Mouse (Mus musculus): ENCODE results near the gene Dmrtc2.
A peak's percentile ranks its signal among the peaks of the same experiment; 100 is the strongest.

Dmrtc2 gene

DNA sequence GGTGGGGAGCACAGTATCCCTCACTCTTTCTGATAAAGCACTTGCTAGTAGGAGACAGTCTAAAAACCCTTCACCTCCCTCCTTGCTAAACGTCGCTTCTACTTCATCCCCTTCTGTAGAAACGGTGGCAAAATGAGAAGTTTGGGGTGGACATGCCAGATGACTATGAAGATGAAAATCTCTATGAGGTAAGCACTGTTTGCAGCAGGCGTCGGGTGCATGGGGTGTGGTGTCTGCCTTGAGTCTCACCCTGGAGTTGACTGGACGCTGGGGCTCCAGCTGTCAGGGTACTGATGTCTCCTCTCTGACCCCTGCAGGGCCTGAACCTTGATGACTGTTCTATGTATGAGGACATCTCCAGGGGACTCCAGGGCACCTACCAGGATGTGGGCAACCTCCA, 31.3 kb downstream of the Dmrtc2 start:
- peak; percentile 33 for DNase-seq (ENCODE audit: low read depth, low spot score)

DNA sequence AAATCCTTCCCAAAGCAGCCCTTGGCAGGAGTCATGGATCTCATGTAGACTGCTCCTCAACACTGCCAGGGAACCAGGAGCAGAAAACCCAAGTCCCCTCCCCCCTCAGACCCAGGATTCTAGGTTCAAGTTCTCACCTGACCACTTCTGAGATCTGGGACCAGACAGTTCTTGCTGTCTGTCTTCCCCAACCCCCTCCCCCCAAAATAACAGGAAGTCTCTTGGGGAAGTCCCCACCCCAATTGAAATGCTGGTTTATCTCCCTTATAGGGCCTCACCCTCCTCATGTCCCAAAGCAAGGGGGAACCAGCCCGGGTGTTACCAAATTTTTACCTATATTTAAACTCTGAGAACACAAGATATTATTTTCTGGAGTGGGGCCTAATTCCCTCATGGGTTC, 32.0 kb downstream of the Dmrtc2 start:
- peak; percentile 77 for DNase-seq (ENCODE audit: low read depth, low spot score)

DNA sequence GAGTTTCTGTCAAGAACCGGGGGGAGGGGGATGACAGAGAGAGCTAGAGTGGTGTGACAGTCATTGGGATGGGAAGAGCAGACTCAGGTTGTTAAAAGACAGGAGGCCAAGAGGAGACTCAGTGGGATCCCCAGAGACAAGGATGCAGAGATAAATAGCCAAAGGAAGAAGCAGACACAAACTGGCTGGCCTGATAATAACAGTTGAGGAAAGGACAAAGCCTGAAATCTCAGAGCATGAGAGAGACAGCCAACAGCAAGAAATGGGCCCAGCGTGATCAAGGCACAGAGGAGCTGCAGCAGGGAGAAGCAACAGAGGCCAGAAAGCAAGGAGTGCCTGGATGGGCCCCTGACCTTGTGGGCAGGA, 32.4 kb downstream of the Dmrtc2 start:
- no peak for DNase-seq (ENCODE audit: low read depth, low spot score)

DNA sequence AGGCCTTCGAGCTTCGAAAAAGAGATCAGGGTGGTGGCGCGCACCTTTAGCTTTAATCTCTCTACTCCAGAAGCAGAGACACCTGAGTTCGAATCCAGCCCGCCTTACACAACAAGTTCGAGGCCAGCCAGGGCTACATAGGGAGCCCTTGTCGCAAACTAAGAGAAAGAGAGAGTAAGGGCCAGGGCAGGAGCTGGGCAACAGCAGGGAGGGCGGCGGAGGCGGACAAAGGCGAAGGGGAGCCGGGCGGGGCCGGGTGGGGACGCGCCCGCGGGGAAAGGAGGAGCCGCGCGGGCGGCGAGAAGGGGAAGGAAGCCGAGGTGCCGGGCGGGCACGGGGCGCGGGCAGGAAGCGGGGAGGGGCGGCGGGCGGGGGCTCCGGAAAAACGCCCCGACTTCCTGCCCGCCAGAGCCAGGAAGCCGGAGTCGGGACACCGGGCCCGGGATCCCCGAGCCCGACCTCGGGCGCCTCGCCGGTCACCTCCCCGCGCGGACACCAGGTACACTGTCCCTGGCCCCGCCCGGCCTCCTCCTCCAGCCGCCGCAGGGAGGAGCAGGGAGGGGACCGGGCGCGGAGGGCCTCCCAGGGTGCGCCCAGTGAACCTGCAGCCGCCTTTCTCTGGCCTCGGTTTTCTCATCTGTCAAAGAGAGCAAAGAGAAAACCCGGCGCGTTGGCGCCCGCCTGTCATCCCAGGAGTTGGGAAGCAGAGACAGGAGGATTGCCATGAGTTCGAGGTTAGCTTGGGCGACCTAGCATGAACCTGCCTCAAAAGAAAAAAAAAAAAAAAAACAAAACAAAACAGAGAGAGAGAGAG, 33.0 kb downstream of the Dmrtc2 start, which contains the start of gene Arhgef1:
Arhgef1 (plus strand) TSS at position 283 of the 814 bp plus-strand sequence.
- peak; percentile 84 for DNase-seq (ENCODE audit: low read depth, low spot score)

DNA sequence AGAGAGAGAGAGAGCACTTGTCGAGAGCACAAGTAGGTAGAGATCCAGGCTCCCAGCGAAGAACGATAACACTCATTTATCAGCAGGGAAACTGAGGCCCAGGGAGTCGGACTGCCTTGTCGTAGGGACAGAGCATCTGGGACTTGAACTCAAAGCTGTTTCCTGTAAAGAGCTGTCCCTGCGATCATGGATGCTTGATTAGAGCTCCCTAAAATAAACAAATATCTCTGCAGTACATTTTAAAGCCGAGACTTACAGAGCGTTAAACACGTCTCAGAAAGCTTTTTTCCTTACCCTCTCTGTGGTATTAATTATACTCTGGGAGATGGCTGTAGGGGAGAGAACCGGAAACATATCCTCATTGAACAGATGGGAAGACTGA, 33.6 kb downstream of the Dmrtc2 start:
- DNase-seq (ENCODE audit: low read depth, low spot score) = no peak

DNA sequence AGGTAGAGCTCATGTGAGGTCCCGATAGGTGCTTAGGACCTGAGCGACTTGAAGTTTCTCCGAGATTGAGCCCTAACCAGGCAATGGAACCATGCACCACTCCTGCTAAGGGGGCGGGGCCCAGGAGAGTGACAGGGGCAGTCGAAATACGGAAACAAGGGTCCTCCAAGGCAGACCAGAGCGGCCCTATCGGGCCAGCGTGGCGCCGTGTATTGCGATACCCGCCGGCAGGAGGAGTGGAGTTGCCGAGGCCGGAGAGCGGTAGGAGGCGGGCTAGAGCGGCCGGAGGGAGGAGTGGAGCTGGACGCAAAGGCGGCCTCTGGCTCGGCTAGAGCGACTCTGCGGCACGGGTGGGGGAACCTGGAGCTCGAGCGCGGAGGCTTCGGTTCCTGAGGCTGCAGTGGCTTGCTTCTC, 34.2 kb downstream of the Dmrtc2 start:
- DNase-seq (ENCODE audit: low read depth, low spot score) = peak; percentile 99

DNA sequence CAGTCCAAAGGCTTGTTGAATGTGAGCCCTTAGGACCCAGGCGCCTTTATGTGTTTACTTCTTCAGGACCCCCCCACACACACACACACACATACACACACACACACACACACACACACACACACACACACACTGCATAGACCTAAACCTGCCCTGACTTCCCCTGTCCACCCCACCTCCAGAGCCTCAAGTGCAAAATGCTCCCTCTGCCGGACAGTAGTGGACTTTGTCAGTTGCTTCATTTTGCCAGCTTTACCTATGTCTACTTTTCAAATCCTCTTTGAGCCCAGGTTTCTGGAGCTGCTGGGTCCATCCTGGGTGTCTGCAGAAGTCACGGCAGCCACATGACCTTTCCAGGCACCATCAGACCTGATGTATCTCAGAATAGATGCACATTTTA, 35.1 kb downstream of the Dmrtc2 start:
- DNase-seq (ENCODE audit: low read depth, low spot score) = peak; percentile 86

DNA sequence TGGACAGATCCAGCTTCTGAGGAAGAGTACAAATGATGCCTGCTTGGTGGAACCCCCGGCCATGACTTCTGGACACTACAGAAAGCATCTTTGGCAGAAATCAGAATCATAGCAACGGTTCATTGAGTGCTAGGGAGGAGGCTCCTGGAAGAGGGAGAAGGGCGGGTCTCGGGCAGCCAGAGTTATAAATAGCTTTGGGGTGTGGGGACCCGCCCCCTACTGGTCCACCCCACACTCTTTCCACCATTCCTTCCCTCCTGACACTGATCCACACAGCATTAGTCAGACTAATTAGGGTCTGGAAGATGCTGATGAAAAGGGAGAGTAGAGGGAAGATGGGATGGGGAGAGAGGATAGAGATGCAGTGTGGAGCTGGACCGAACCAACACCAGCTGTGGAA, 36.7 kb downstream of the Dmrtc2 start:
- DNase-seq (ENCODE audit: low read depth, low spot score) = no peak

DNA sequence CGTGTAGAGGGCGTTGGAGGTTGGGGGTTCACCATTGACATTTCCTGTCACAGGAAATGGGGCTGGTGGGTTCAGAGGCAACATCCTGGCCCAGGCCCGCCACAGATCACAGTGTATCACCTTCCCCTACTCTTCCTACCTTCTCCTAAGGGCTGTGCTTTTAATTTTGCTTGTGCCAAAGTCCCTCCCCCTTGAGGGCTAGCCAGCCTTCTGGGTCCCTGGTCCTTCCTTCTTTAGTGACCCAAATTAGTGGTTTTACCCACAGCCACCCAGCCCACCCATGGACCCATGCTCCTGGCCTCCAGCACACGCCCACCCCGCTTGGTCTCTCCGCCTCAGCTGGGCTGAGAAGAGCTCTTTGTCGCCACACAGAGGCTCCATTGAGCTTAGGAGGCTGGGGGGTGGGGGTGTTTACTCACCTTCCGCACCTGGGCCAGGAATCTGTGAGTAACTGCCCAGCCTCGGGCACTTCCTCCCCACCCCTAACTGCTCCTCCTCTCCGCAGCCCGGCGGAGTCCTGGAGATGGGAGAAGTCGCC, 37.4 kb downstream of the Dmrtc2 start:
- DNase-seq (ENCODE audit: low read depth, low spot score) = no peak

DNA sequence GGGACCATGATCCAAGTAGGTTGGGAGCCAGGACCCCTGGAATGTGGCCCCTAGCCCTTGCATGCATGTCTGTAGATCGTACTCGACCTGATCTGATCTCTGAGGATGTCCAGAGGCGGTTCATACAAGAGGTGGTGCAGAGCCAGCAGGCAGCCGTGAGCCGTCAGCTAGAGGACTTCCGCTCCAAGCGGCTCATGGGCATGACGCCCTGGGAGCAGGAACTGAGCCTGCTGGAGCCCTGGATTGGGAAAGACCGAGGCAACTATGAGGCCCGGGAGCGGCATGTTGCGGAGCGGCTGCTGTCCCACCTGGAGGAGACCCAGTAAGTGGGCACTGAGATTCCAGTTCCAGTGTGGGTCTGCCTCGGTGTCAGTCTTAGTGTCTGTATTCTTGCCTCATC, 42.6 kb downstream of the Dmrtc2 start:
- no peak for DNase-seq (ENCODE audit: low read depth, low spot score)

DNA sequence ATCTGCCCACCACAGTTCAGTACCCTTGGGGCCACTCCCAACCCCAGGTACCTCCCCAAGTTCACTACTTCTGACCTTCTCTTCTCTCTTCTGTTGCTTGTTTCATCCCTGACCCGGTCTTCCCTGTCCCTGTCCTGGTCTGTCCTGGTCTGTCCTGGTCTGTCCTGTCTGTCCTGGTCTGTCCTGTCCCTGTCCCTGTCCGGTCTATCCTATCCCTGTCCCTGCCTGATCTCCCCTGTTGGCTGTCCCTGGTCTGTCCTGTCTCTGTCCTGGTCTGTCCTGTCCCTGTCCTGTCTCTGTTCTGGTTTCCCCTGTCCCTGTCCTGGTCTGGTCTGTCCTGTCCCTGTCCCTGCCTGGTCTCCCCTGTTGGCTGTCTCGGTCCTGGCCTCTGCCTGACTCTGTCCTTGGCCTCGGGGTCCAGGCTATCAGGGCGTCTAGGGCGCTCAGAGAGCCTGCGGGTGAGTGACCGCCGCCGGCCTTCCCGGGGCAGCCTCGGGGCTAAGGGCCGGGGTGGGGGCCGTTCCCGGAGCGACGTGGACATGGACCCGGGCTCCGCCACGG, 49.0 kb downstream of the Dmrtc2 start:
- DNase-seq (ENCODE audit: low read depth, low spot score) = no peak

DNA sequence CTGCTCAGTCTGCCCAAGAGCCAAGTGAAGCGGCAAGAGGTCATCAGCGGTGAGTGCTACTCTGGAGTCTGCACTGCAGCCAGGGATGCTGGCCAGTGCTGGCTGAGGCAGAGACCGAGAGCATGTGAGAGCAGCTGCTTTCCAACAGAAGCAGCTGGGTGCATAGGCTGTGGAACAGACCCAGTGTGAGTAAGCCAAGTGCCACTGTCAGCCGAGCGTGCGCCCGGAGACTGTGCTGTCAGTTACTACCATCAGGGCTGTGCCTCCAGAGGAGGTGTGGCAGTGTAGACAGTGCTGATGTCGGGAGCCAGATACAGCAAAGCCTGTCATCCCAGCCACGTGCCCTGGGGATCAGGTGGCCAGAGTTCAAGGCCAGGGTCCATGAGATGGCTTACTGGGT, 49.9 kb downstream of the Dmrtc2 start:
- DNase-seq (ENCODE audit: low read depth, low spot score) = no peak
